Mouse (Mus musculus): ENCODE measurements at regions not wholly inside any gene's neighbourhood (a gene's known extent, or its start where the extent isn't known, plus 50 kb on each side); places are given as distances from the start of the nearest gene placed in this dataset.
"Not testable (repeated sequence)": the region's sequence is repeated elsewhere in the genome, so short reads cannot be mapped to it uniquely, and the experiment has no call there.

DNA sequence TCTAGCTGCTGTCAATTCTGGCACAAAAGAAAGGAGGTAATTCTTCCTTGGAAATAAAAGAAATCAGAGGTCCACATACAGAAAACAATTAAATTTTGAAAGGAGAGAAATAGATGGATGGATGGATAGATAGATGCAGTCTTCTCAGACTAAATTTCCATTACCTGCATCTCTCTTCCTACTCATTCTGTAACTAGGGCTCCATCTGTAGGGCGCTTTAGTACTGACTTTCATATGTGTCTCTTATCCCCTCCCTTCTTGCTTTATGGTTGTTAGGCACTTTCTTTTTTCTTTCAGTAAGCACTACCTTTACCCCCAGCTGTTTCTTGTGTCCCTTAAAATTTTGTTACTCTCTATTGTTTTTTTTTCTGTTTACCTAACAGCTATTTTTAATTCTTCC lies 72.9 kb upstream of the Olfr1324 start:
- no peak for DNase-seq (ENCODE audit: low spot score)

DNA sequence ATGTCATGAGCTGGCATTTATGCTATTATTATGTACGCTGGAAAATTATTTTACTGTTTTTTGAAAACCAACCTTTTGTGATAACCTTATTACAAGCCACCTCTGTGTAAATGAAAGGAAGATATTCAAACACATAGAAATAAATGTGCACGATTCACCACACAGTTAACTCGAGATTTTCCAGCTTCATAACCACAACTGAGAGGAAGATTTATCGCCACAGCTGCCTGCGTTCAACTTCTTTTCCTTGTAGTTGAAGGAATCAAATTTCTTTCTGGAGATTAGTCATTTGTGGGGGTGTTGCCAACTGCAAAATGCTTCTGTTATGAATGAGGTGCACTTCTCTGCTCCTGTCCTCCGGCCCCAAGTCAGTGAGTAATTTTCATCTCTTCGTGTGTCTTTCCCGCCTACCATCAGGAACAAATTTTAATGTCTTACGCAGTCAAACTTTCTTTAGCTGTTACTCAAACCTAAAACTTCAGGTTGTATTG lies 62.2 kb upstream of the Olfr1324 start:
- DNase-seq (ENCODE audit: low spot score) = not testable (repeated sequence)
